Mouse (Mus musculus) forebrain, embryonic 16.5 days (tissue): ENCODE data around the gene Wnk4. TPM values are rescaled to one million over a fixed set of nuclear protein-coding genes. Genes with fewer than 3 reads are reported as not detected.
A peak's percentile ranks its signal among the peaks of the same experiment; 100 is the strongest.

Experiments used
- ATAC-seq: fragments of 200-750 bp; cut with Nextera tagmentation; 2 replicates; pipeline ENCODE4 v1.8.0; 2017; ENCODE audit warnings: mild to moderate bottlenecking, moderate library complexity
- H3K27ac ChIP-seq: fragments of 300-500 bp; sonication (generic); 2 replicates; pipeline ENCODE4 v1.5.1; 2014; ENCODE audit warnings: low read length, control low read depth
- H3K27me3 ChIP-seq: fragments of 300-500 bp; sonication (generic); replicated peaks from 2 replicates; pipeline ENCODE4 v1.6.1; 2014; ENCODE audit warnings: low read length; ENCODE audit not compliant: control insufficient read depth, insufficient read depth
- H3K36me3 ChIP-seq: fragments of 300-500 bp; sonication (generic); 2 replicates; pipeline ENCODE4 v1.6.1; 2014; ENCODE audit not compliant: control insufficient read depth, insufficient read depth
- H3K4me1 ChIP-seq: fragments of 300-500 bp; sonication (generic); replicated peaks from 2 replicates; pipeline ENCODE4 v1.6.1; 2014; ENCODE audit warnings: low read length; ENCODE audit not compliant: control insufficient read depth, insufficient read depth
- H3K4me2 ChIP-seq: fragments of 300-500 bp; sonication (generic); 2 replicates; pipeline ENCODE4 v1.6.1; 2014; ENCODE audit warnings: mild to moderate bottlenecking, low read length, control low read depth
- H3K4me3 ChIP-seq: fragments of 300-500 bp; sonication (generic); replicated peaks from 2 replicates; pipeline ENCODE4 v1.5.1; 2014; ENCODE audit warnings: mild to moderate bottlenecking, low read length, control low read depth
- H3K9ac ChIP-seq: fragments of 300-500 bp; sonication (generic); replicated peaks from 2 replicates; pipeline ENCODE4 v1.6.1; 2014; ENCODE audit warnings: low read depth, low read length, control low read depth
- H3K9me3 ChIP-seq: fragments of 300-500 bp; sonication (generic); 2 replicates; pipeline ENCODE4 v1.6.1; 2016; ENCODE audit warnings: low read length; ENCODE audit not compliant: control insufficient read depth
- WGBS: fragments of 180-500 bp; shearing (Covaris S2); extraction: QIAGEN DNeasy Blood & Tissue Kit; methylation state at CpG from one replicate; pipeline ENCODE4 v1.1.7; 2014; 5-methylcytosine and 5-hydroxymethylcytosine counted together
- polyA plus RNA-seq: library from polyadenylated mRNA; unstranded; fragments of >200 nt; fragmentation: Nextera tagmentation; extraction: Ambion mirVana; gene quantifications from 2 replicates; pipeline ENCODE4 v1.2.1, GENCODE M21; 2015

Gene Wnk4
- polyA plus RNA-seq, 1 experiment from 2014 or later: 6.2 TPM

- H3K9me3 ChIP-seq: no peaks in the 10 kb centered on the region
- no peaks in the 10 kb centered on the region; the same call in 1 of the 2 replicates for H3K27me3 ChIP-seq
- H3K4me1 ChIP-seq: peaks cover 14% of the 10 kb centered on the region
- H3K9ac ChIP-seq: peak within 1 kb of the TSS; percentile 83
- H3K27ac ChIP-seq: no peak within 1 kb of the TSS
- H3K4me2 ChIP-seq: peak within 1 kb of the TSS; percentile 99
- H3K4me3 ChIP-seq: peak within 1 kb of the TSS; percentile 96
- 7% methylated on average over 39 of the region's 39 CpGs for WGBS
- peak; percentile 97 for ATAC-seq
- no peaks in the 10 kb centered on the region for H3K36me3 ChIP-seq
Observed at GRCm38 (mm10) chr11:101302004-101302798, 41.8 kb downstream of the Wnk4 start, which contains the start of gene Becn1. Becn1 (minus strand) TSS chr11:101302286.

- no peaks in the 10 kb centered on the region for H3K4me1 ChIP-seq
- 45% methylated on average over 5 of the region's 5 CpGs for WGBS
- H3K27ac ChIP-seq: no peak overlapping the region
- H3K9ac ChIP-seq: no peak overlapping the region
- no peak for ATAC-seq
- H3K36me3 ChIP-seq: no peaks in the 10 kb centered on the region
- no peak overlapping the region for H3K4me2 ChIP-seq
- no peak overlapping the region for H3K4me3 ChIP-seq
- no peaks in the 10 kb centered on the region for H3K9me3 ChIP-seq
- no peaks in the 10 kb centered on the region; the same call in 1 of the 2 replicates for H3K27me3 ChIP-seq
Observed at GRCm38 (mm10) chr11:101307744-101308143, 47.4 kb downstream of the Wnk4 start.

GRCm38 (mm10) chr11:101311083-101311482 lies 50.7 kb downstream of the Wnk4 start:
- no peaks in the 10 kb centered on the region for H3K9me3 ChIP-seq
- H3K4me1 ChIP-seq: 0 out of 2 replicates have a peak, but pooled peaks cover 2% of the 10 kb centered on the region
- no peak overlapping the region for H3K4me2 ChIP-seq
- no peak overlapping the region for H3K27ac ChIP-seq
- no peaks in the 10 kb centered on the region; the same call in 1 of the 2 replicates for H3K27me3 ChIP-seq
- no peaks in the 10 kb centered on the region for H3K36me3 ChIP-seq
- H3K4me3 ChIP-seq: no peak overlapping the region
- ATAC-seq: no peak
- 92% methylated on average over 3 of the region's 3 CpGs for WGBS
- H3K9ac ChIP-seq: no peak overlapping the region

GRCm38 (mm10) chr11:101312150-101312549 lies 51.8 kb downstream of the Wnk4 start:
- 70% methylated on average over 3 of the region's 3 CpGs for WGBS
- ATAC-seq: no peak

GRCm38 (mm10) chr11:101314567-101314966 lies 54.2 kb downstream of the Wnk4 start:
- no peak overlapping the region for H3K27ac ChIP-seq
- no peak overlapping the region for H3K4me3 ChIP-seq
- H3K9ac ChIP-seq: no peak overlapping the region
- no peak for ATAC-seq
- no peak overlapping the region for H3K4me2 ChIP-seq
- no peaks in the 10 kb centered on the region for H3K9me3 ChIP-seq
- H3K4me1 ChIP-seq: peaks cover 18% of the 10 kb centered on the region
- H3K27me3 ChIP-seq: no peaks in the 10 kb centered on the region
- WGBS: 97% methylated on average over 1 of the region's 1 CpGs
- H3K36me3 ChIP-seq: peaks cover 3% of the 10 kb centered on the region

More at GRCm38 (mm10) chr11:101312150-101312549, 51.8 kb downstream of the Wnk4 start:
- Histone ChIP-seq H3K9me3 (no peaks in the 10 kb centered on the region), H3K4me1 (peaks cover 8% of the 10 kb centered on the region), H3K4me3 (no peak overlapping the region), H3K9ac (no peak overlapping the region), H3K27me3 (no peaks in the 10 kb centered on the region; the same call in 1 of the 2 replicates), H3K36me3 (no peaks in the 10 kb centered on the region), H3K27ac (no peak overlapping the region), H3K4me2 (no peak overlapping the region)

- Histone ChIP-seq H3K4me3 (peak overlapping the region; percentile 99), H3K36me3 (peaks cover 8% of the 10 kb centered on the region), H3K27me3 (no peaks in the 10 kb centered on the region), H3K27ac (peak overlapping the region; percentile 69), H3K9ac (peak overlapping the region; percentile 95), H3K4me2 (peak overlapping the region; percentile 85), H3K9me3 (no peaks in the 10 kb centered on the region), H3K4me1 (peaks cover 18% of the 10 kb centered on the region)
- WGBS: 81% methylated on average over 8 of the region's 8 CpGs
- ATAC-seq: 0 out of 2 replicates have a peak, but pooled peaks have one; percentile 2
Observed at GRCm38 (mm10) chr11:101315082-101315650, 54.8 kb downstream of the Wnk4 start.

GRCm38 (mm10) chr11:101315665-101316500 lies 55.5 kb downstream of the Wnk4 start, which contains the start of gene Psme3:
Psme3 (plus strand) TSS chr11:101316213.
- Histone ChIP-seq H3K4me1 (peaks cover 18% of the 10 kb centered on the region), H3K27ac (peak within 1 kb of the TSS; percentile 69), H3K4me3 (peak within 1 kb of the TSS; percentile 99), H3K9me3 (no peaks in the 10 kb centered on the region), H3K27me3 (no peaks in the 10 kb centered on the region), H3K4me2 (peak within 1 kb of the TSS; percentile 85), H3K36me3 (peaks cover 13% of the 10 kb centered on the region), H3K9ac (peak within 1 kb of the TSS; percentile 95)
- under 1% methylated on average over 62 of the region's 62 CpGs for WGBS
- ATAC-seq: peak; percentile 94

- peak overlapping the region; percentile 99 for H3K4me3 ChIP-seq
- H3K27me3 ChIP-seq: no peaks in the 10 kb centered on the region
- peak overlapping the region; percentile 85 for H3K4me2 ChIP-seq
- peak overlapping the region; percentile 65 for H3K27ac ChIP-seq
- ATAC-seq: peak; percentile 3; the same call in 1 of the 2 replicates
- peaks cover 18% of the 10 kb centered on the region for H3K4me1 ChIP-seq
- WGBS: 0% methylated on average over 17 of the region's 17 CpGs
- H3K9ac ChIP-seq: peak overlapping the region; percentile 95
- no peaks in the 10 kb centered on the region for H3K9me3 ChIP-seq
- peaks cover 20% of the 10 kb centered on the region for H3K36me3 ChIP-seq
Observed at GRCm38 (mm10) chr11:101316501-101316917, 56.1 kb downstream of the Wnk4 start.
